Mouse (Mus musculus) adrenal gland, postnatal 4 days (tissue): ENCODE measurements around the gene Bptf. TPM values are rescaled to one million over a fixed set of nuclear protein-coding genes. Genes with fewer than 3 reads are reported as not detected.
A peak's percentile ranks its signal among the peaks of the same experiment; 100 is the strongest.
"Not testable (repeated sequence)": the region's sequence is repeated elsewhere in the genome, so short reads cannot be mapped to it uniquely, and the experiment has no call there.

Experiments
- DNase-seq, 2 experiments: peaks; one replicate each; pipeline ENCODE4 v3.0.0; 2021 to 2022; ENCODE audit warnings: low spot score in 2 of 2, mixed read lengths in 2 of 2
- total RNA-seq, 2 experiments: library from RNA; stranded (reverse); gene quantifications; 2 replicates each; pipeline ENCODE4 v1.2.3; 2021

The Bptf gene
- total RNA-seq, 2 experiments from 2014 or later = 51.6 to 55.4 TPM

- no peak for DNase-seq
Measured at GRCm38 (mm10) chr11:107117789-107118188, 14.1 kb downstream of the Bptf start.

GRCm38 (mm10) chr11:107113881-107114557, 17.9 kb downstream of the Bptf start:
- no peak for DNase-seq

- DNase-seq = no peak
Measured at GRCm38 (mm10) chr11:107113112-107113511, 18.8 kb downstream of the Bptf start.

- DNase-seq = no peak
Measured at GRCm38 (mm10) chr11:107109669-107110068, 22.3 kb downstream of the Bptf start.

GRCm38 (mm10) chr11:107108892-107109291, 23.0 kb downstream of the Bptf start:
- no peak for DNase-seq

- no peak for DNase-seq
Measured at GRCm38 (mm10) chr11:107107725-107108078, 24.2 kb downstream of the Bptf start.

GRCm38 (mm10) chr11:107106978-107107724, 24.8 kb downstream of the Bptf start:
- DNase-seq = no peak

GRCm38 (mm10) chr11:107106461-107106860, 25.5 kb downstream of the Bptf start:
- no peak for DNase-seq

GRCm38 (mm10) chr11:107105227-107105626, 26.7 kb downstream of the Bptf start:
- peak; percentile 31 to 57 for DNase-seq

- no peak for DNase-seq
Measured at GRCm38 (mm10) chr11:107103736-107104135, 28.2 kb downstream of the Bptf start.

GRCm38 (mm10) chr11:107103224-107103589, 28.7 kb downstream of the Bptf start:
- no peak for DNase-seq

GRCm38 (mm10) chr11:107102465-107103223, 29.3 kb downstream of the Bptf start:
- DNase-seq = no peak

- no peak for DNase-seq
Measured at GRCm38 (mm10) chr11:107096973-107097372, 35.0 kb downstream of the Bptf start.

GRCm38 (mm10) chr11:107093871-107094270, 38.1 kb downstream of the Bptf start:
- no peak for DNase-seq

- DNase-seq = no peak
Measured at GRCm38 (mm10) chr11:107092637-107093036, 39.3 kb downstream of the Bptf start.

GRCm38 (mm10) chr11:107085866-107086265, 46.1 kb downstream of the Bptf start:
- DNase-seq = no peak

- no peak for DNase-seq
Measured at GRCm38 (mm10) chr11:107083480-107083879, 48.4 kb downstream of the Bptf start.

- DNase-seq = no peak
Measured at GRCm38 (mm10) chr11:107065216-107065785, 66.6 kb downstream of the Bptf start.

GRCm38 (mm10) chr11:107064590-107064989, 67.3 kb downstream of the Bptf start:
- DNase-seq = no peak

- DNase-seq = no peak
Measured at GRCm38 (mm10) chr11:107063067-107063466, 68.9 kb downstream of the Bptf start.

- DNase-seq = no peak
Measured at GRCm38 (mm10) chr11:107060941-107061340, 71.0 kb downstream of the Bptf start.

GRCm38 (mm10) chr11:107059634-107060033, 72.3 kb downstream of the Bptf start:
- not testable (repeated sequence) for DNase-seq
